Mouse (Mus musculus): ENCODE results near the gene Aspn.
"Not testable (repeated sequence)": the region's sequence is repeated elsewhere in the genome, so short reads cannot be mapped to it uniquely, and the experiment has no call there.

The Aspn gene

DNA sequence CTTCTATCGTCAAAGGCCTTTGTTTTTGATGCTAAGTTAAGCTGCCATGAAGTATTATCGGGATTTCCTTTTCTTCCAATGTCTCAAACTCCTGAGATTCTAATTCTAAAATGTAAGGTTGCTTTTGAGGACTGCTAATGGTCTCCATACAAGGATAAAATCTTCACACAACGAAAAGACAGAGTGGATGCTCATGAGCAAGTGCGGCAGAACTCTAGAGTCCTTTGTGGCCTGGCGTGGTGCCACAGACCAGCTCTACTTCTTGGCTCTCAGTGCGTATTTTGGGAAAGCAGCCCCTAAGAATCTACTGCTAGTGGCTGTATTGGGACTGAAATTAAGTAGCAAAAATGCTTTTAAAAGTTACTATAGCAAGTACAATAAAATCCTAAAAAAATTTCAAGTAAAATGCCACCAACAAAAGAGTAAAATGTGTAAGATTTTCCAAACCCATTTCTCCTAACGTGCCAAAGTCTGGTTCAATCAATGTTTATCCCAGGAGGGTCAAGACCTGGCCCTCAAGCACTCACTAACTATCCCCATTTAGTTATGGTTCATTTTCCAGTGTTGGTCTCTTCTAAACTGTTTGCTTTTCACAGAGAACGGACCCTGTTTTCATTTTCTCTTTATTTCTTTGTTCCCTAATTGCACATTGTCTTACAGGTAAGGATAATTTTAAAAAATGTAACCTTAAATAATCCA, 40.2 kb downstream of the Aspn start:
- DNase-seq (ENCODE audit: low spot score in 2 of 2) = no peak

DNA sequence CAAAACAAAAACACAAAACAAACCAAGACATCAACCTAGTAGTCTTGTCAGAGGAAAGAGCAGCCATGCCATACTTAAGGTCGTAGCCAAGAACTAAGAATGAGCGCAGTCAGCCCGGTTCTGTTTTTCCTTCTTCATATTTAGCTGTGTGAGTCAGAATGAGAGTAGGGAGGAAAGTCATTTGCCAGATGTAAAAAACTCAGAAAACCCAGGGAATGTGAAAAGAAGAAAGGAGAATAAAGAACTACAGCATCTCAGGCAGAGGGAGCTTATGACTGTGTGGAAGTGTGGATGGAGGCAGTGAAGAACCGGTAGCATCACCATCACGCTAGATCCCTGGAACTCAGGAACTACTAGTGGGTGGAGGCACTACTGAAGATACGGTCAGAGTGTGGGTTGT, 41.8 kb downstream of the Aspn start:
- DNase-seq (ENCODE audit: low spot score in 2 of 2) = no peak

DNA sequence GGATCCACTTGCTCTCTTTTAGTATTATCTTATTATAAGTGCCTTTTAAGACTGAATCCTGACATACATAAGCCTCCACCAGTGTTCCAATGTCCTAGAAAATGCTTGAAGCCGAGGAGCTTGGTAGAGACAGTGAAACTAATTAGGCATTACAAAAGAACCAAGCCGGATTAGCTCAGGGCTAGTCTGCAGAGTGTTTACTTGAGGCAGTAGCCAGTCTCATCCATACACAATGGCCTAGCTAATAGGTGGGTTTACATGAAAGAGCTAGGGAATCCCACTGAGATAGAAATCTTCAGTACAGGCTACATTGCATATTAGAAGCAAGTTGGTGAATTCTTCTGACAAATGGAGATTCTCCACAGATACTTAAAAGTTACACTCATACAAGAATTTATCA, 58.3 kb downstream of the Aspn start:
- DNase-seq (ENCODE audit: low spot score in 2 of 2) = not testable (repeated sequence)

DNA sequence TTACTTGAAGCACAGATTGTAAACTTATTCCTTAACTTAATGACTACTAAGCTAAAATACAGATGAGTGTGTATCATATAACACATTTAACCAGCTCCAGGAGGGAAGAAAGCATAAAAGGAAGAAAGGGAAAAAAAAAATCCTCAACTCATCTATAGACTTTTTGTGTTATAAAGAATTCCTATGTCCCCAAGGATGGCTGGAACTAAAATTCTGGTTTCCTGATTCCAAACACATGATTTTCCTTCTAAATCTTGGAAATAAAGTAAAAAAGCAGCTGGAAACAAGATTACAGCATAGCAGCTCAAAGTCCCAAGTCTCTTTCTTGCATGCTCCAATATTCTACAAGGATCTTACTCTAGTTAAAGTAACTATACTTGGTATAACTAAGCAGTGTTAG, 59.4 kb downstream of the Aspn start:
- DNase-seq (ENCODE audit: low spot score in 2 of 2) = no peak

DNA sequence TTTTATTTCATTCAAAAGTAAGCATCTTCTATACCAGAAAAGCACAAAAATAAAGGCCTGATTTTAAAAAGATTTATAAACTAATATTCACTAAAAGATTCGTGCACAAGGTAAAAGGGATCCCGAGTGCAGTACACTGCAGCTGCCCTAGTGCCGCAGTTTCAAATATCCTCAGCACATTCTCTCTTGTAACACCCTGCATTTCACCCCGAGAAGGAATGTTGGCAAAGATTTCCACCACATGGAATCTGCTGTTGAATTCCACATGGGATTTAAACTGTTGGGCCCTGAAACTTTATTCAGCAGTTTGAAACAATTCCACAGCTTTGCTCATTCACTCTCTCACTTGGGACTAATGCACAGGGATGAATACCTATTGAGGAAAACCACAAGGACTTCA, 63.5 kb downstream of the Aspn start, which contains the start of gene Ogn:
Gene Ogn (plus strand): TSS at position 333 of the 400 bp plus-strand sequence.
- no peak for DNase-seq (ENCODE audit: low spot score in 2 of 2)

DNA sequence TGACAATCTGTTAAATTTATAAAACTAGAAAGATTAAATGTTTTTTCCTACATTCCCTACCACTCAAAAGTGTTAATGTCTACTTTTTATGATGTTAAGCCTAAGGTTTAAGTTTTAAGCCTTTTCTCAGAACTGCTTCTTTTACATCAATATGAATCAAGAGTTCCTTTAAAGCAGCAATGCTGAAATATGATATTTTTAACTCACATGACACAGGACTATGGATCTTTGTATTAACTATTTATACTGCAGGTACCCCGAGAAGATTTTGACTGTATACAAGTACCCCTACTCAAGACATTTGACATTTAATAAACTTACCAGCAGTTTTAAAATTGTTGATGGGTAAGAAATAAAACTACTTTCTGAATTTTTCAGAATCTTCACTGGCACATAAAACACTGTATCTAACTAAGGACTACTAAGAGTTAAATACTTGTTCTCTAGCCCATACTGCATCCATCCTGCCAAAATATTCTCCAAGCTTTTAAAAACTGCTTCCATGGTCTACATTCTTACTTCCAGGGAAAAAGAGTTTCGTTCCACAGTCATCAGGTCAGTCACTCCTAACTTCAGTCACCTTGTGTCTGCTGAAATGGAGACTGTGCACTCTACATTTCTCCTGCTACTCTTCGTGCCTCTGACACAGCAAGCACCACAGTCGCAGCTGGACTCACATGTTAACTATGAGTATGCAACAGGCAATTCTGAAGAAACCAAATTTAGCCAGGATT, 64.5 kb downstream of the Aspn start:
- no peak for DNase-seq (ENCODE audit: low spot score in 2 of 2)

DNA sequence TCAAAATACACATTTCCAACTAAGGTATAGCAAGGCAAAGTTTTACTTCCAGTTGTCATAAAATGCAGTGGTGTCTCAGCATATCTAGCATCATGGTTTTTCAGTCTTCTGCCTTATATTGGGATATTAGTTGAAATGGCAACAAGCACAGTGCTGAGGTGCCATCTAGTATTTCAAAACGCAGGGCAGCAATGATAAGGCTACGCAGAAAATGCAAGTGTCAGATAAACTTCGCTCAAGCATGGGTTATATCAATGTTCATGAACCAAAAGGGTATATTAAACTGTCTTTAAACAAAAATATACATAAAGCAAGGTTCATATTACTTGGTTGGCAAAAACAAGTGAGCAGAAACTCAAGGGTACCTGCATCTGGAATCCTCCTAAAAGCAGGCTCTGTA, 72.8 kb downstream of the Aspn start:
- no peak for DNase-seq (ENCODE audit: low spot score in 2 of 2)
